Mouse (Mus musculus) urinary bladder, postnatal 4 days (tissue): ENCODE results near the gene Slc18b1.
A peak's percentile ranks its signal among the peaks of the same experiment; 100 is the strongest.

ENCODE experiments used
- DNase-seq, 2 experiments: peaks; one replicate each; pipeline ENCODE4 v3.0.0; 2021 to 2022; ENCODE audit warnings: low spot score in 2 of 2

Gene Slc18b1

GRCm38 (mm10) chr10:23806201-23806600 is 9.4 kb downstream of the Slc18b1 start:
- no peak for DNase-seq

GRCm38 (mm10) chr10:23811635-23812437 is 15.1 kb downstream of the Slc18b1 start:
- peak; percentile 21 to 75 for DNase-seq

DNA sequence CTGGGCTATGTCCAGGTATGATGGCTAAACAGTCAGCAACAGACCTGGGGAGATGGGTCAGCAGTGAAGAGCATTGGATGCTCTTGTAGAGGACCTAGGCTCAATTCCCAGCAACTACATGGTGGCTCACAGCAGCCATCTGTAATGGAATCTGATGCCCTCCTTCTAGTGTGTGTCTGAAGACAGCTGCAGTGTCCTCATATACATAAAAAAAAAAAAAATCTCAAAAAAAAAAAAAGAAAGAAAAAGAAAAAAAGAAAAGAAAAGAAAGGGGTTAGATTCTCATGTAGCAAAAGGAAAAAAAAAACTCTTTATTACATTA is 15.6 kb downstream of the Slc18b1 start:
- DNase-seq: no peak

DNA sequence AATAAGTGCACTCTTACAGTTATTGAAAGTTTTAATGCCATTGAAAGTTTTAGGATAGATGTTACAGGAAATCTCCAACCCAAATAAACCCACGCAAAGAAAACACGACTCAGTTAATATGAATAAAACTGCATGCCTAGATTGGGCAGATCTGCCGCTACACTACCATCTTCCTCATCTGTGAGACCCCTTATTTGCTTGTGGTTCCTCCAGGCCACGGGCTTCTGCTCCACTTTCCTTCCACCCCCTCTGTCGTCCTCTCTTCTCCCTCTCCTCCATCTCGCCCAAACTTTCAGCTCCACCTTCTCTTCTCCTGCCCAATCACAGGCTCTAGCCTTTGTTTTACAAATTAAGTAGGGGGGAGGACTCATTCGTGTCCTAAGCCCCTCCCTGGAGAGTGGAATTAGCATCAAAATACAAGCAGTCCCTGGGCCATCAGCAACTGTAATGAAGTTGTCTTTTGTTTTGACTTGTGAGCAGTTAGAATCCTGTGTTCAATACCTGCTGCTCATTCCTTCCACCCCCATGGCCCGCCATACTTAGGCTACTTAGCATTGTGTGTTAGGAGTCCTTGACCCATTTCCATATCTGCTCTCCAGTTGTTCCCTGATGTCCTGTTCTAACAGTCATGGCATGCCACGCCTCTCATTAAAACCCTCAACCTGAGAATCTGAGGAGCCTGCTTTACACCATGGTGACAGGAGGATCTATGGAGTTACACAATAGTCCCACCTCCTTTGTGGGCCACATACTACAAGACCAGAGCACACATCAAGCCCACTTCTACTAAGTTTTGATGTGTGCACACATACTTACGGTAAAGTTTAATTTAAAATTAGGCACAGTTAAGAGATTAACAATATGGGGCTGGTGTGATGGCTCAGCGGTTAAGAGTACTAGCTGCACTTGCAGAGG is 16.3 kb downstream of the Slc18b1 start:
- DNase-seq: no peak

DNA sequence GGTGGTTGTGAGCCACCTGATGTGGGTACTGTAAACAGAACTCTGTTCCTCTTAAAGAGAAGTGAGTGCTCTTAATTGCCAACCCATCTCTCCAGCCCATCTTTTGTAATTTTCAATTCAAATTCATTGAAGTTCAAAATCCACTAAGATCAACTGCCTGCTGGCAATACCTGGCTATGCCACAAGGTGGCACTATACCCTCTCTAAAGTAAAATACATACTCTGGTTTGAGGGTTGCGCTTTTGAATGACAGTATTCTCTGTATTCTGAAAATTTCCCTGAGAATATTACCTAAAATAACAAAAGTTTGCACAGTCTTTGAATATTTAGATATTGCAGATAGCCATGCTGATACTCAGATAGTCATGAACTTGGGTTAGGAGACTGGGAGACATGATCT is 18.4 kb downstream of the Slc18b1 start:
- DNase-seq: peak; percentile 47 to 82

- no peak for DNase-seq
Observed at GRCm38 (mm10) chr10:23816241-23816640, 19.5 kb downstream of the Slc18b1 start.

DNA sequence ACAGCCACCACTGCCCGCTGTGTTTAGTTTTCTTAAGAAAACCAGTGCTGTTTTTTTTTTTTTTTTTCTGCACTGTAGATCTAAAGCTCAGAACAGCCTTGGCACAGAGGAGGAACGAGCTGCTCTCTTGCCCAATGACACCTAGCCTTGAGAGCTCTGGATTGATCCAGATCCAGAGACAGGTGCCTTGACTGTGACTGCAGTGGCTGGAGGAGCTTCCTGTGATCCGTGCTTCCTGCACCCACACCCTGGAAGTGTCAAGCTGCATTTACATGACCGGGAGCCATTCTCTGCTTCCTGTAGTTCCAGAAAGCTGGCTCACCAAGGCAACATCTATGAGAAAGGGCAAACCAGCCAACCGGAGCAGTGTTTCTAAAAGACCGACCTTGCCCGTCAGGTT is 29.7 kb downstream of the Slc18b1 start:
- no peak for DNase-seq

DNA sequence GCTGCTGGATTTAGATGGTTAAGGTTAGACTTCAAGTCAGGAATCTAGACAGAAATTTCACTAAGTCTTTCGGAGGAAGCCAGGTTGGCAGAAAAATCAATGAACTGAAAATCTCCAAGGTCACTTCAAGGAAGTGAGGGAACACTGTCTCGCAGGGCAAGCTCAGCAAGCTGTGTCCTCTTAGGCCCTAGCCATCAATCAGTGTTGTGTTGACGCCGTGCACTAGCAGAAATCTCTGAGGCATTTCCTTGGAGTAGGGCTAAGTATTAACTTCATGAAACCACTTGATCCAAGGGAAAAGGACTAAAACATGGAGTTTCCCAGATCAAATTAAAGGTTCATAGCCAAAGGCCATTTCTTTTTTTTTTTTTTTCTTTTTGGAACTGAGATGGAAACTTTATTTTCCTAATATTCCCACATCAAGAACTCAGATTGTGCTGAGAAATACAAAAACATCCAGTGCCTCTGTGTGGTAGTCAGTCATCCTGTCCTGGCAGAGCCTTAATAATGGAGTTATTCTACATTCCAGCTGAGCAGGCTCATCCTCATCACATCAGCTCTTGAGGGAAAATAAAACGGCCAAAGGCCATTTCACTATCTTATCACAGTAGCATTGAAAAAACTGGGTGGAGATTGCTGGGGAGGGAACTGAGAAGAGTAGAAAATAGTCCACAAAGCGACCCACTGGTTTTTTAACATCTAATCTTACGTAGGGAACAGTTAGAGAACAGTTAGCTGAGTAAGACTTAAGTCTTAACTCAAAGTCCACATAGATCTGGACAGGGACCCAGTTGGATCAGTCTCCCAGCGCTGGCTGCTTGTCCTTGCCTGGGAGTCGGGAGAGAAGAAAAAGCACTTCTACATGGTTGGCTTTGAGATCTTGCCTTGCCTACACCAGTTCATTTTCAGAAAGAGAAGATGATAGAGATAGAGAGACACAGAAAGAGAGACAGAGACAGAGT is 39.5 kb downstream of the Slc18b1 start:
- no peak for DNase-seq

GRCm38 (mm10) chr10:23837115-23837514 is 40.3 kb downstream of the Slc18b1 start:
- DNase-seq: no peak

GRCm38 (mm10) chr10:23838910-23839309 is 42.1 kb downstream of the Slc18b1 start:
- DNase-seq: no peak

DNA sequence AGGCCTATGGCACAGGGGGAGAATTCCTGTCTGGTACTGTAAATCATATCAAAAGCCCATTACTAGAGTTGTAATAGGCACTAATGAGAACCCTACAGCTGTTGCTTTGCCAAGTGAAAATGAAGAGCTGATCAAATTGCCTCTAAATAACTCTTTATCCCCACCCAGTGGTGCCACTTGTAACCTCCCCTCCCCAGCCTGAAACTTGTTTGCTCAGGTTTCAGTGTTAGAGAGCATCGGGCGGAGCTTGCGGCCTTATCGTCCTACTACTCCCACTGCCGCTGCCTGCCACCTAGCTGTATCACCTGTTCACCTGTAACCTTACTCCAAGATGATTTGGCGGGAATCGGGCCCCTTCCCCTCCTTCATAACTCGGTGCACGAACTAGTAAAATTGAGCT is 42.6 kb downstream of the Slc18b1 start:
- no peak for DNase-seq

- DNase-seq: no peak
Observed at GRCm38 (mm10) chr10:23840496-23840895, 43.7 kb downstream of the Slc18b1 start.

DNA sequence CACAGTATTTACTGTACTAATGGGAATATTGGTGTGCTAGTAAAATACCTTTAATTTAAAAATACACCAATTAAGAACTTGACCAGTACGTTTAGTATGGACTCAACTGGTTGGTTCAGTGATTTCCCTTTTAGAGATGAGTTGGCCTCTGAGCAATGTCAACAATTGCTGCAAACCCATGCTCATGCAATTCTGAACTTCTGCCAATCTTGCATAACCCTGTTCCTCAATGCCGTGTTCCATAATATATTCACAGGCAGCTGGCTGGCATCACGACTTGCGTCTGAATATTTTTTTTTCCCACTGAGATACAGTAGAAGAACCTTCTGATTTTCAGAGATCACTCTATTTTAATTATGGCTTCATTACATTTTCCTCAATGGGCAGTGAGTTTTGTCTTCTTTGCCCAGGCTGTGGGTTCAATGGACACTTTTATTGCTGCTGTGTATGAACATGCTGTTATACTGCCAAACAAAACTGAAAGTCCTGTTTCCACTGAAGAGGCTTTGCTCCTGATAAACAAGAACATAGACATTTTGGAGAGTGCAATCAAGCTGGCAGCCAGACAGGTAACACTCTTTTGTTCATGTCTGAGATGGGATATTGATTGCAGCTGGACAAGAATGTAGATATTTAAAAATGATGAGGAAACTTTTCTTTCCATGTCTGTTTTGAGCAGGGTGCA is 54.6 kb downstream of the Slc18b1 start, which contains the start of gene Vnn3:
Gene Vnn3 (plus strand): TSS at position 235 of the 685 bp plus-strand sequence.
- DNase-seq: no peak

DNA sequence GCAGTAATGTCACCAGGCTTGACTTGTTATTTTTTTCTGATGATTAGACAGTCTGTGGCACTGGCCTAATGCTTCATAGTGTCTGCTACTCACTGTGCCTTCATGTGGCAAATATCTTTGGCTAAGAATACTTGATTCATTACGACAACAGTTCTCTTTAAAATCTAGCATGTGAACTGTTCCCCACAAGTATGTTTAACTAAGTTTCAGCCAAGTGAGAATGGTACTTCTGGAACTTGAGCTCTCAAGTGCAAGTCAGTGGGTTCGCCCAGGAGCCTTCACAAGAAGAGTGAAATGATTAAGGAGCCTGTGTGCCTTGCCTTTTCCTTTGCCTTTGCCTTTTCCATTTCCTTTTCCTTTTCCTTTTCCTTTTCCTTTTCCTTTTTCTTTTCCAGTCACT is 55.3 kb downstream of the Slc18b1 start:
- DNase-seq: no peak

DNA sequence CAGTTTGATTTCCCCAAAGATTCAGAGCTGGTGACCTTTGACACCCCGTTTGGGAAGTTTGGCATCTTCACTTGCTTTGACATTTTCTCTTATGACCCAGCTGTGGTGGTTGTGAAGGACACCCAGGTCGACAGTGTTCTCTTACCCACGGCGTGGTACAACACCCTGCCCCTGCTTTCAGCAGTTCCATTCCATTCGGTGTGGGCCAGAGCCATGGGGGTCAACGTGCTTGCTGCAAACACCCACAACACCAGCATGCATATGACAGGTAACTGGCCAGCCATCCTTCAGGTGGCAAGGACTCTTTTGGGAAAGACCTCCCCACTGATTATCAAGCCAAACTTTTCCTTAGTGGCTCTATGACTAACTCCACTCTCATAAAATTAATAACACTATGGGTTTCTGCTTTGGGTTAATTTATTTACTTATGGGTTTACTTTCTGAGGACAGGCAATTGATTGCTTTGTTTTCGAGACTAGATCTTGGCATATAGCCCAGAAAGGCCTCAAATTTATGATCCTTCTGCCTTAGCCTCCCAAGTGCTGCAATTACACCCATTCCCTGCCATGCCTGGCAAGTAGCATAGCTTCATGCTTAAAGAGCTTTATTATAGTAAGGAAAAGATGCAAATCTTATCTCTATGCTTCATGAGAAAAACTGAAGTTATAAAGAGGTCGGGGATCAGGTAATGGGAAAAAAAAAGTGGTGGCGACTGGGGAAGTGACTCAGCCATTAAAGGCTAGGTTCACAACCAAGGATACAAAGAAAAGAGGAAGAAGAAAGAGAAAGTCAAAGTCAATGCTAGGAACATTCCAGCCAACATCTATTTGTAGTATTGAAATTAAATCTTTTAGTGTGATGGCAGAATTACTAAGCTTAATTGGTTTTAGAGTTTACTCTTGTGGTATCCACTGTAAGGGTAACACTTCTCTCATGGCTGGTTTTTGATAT is 67.9 kb downstream of the Slc18b1 start:
- no peak for DNase-seq
